Mouse (Mus musculus) liver, adult 10 weeks (tissue): ENCODE measurements around the gene Ube3b. TPM values are rescaled to one million over a fixed set of nuclear protein-coding genes. Genes with fewer than 3 reads are reported as not detected.

Source experiments
- polyA plus RNA-seq: library from polyadenylated mRNA; stranded (reverse); fragments of 350-450 nt; fragmentation: Illumina TruSeq; extraction: RNeasy Lipid Tissue Mini Kit (QIAGEN cat#74804); gene quantifications from one replicate; pipeline ENCODE4 v1.2.3, GENCODE M21; 2014; ENCODE audit warnings: low read depth, low replicate concordance

Ube3b gene
- polyA plus RNA-seq, result 3.1 TPM

GRCm38 (mm10) chr5:114380209-114381012, at the start of gene Ube3b, which contains the start of gene Kctd10:
TSS of gene Ube3b (plus strand) at chr5:114380607.
TSS of gene Kctd10 (minus strand) at chr5:114380508.

GRCm38 (mm10) chr5:114443566-114444367, 63.4 kb downstream of the Ube3b start, which contains the start of the genes Mmab and Mvk:
TSS of gene Mmab (minus strand) at chr5:114444060.
TSS of gene Mvk (plus strand) at chr5:114444269.

Other genes starting within 250 kb of the Ube3b start
- 3.7 TPM for gene Acacb, start 234.1 kb upstream of the Ube3b start, polyA plus RNA-seq
- not detected for gene Foxn4, start 106.8 kb upstream of the Ube3b start, polyA plus RNA-seq
- not detected for gene Myo1h, start 91.4 kb upstream of the Ube3b start, polyA plus RNA-seq
- 5.0 TPM for gene Kctd10, start 99 bp upstream of the Ube3b start, polyA plus RNA-seq
- gene Mmab, start 63.5 kb downstream of the Ube3b start, polyA plus RNA-seq, result 13.3 TPM
- 1.1 TPM for gene Mvk, start 63.7 kb downstream of the Ube3b start, polyA plus RNA-seq
- not detected for gene Fam222a, start 187.4 kb downstream of the Ube3b start, polyA plus RNA-seq